Mouse (Mus musculus) brain, embryonic 14.5 days (tissue): ENCODE measurements around the gene Fggy.

Experiments used
- CTCF ChIP-seq: fragments of 200-500 bp; IDR thresholded peaks from 2 replicates; pipeline ENCODE4 v1.5.1; 2012; ENCODE audit warnings: inconsistent platforms, mild to moderate bottlenecking, moderate library complexity, borderline replicate concordance; ENCODE audit not compliant: insufficient read depth, insufficient read length; ENCODE audit errors: extremely low read depth
- POLR2A ChIP-seq: fragments of 200-500 bp; IDR thresholded peaks from 2 replicates; pipeline ENCODE4 v1.6.1; 2012; ENCODE audit warnings: mild to moderate bottlenecking, inconsistent platforms, borderline replicate concordance; ENCODE audit not compliant: poor library complexity, insufficient read depth, insufficient read length, severe bottlenecking; ENCODE audit errors: extremely low read depth

DNA sequence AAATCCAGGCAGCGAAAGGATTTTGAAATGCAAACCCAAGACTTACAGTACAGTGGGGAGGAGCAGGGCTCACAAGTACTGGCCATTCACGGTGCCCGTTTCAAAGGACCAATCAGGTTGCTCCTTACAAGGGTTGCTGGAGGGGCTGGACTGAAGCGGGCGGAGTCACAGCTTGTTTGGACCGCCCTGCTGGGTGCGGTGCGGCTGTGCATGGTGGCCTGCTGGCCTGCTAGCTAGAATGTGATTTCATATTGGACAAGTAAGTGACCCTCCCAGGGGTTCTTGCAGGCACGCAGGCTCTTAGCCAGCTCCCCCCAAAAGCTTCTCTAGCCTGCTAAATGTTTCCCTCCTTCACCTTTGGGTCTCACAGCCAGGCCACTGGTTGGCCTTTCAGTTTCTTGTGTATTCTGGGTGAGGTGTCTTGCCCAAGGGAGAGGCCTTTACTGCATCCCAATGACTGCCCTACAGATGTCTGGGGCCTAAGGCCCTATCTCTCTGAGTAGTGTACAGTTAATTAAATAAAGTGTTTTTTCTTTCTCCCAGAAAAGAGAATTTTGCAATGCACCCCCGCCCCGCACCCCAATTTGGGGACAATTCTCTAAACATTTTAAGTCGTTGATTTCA lies at the start of gene Fggy:
- TF ChIP-seq POLR2A (peak; percentile 75; the same call in 1 of the 2 replicates), CTCF (no peak)
